Mouse (Mus musculus) liver, embryonic 14.5 days (tissue): Measurements from ENCODE around the gene Rps27l.

Source experiments
- CTCF ChIP-seq: IDR thresholded peaks from 2 replicates; pipeline ENCODE4 v1.5.1; 2016; ENCODE audit warnings: antibody characterized with exemption, low read depth, control low read depth
- EP300 ChIP-seq: IDR thresholded peaks from 2 replicates; pipeline ENCODE4 v1.6.1; 2016; ENCODE audit warnings: antibody characterized with exemption, low read depth

DNA sequence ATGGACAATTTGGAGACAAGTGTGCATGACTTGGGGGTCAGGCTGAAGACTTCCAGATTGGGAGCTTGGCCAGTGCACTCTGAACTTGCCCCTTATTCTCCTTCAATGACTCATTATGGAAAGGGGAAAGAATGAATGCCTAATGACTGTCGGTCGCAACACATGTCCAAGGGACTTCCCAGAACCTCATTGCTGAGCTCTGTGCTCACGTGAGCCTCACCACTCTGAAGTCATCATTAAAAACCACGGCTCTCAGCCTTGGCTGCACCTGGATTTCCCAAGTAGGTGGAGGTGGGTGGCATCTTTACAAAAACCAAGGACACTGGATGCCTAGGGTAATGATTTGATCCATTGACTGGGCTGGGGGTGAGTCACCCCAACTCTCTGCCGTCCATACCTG is 44.2 kb downstream of the Rps27l start:
- TF ChIP-seq EP300 (no peak), CTCF (no peak)
